Mouse (Mus musculus): Measurements from ENCODE around the gene Pla2g2f.

DNA sequence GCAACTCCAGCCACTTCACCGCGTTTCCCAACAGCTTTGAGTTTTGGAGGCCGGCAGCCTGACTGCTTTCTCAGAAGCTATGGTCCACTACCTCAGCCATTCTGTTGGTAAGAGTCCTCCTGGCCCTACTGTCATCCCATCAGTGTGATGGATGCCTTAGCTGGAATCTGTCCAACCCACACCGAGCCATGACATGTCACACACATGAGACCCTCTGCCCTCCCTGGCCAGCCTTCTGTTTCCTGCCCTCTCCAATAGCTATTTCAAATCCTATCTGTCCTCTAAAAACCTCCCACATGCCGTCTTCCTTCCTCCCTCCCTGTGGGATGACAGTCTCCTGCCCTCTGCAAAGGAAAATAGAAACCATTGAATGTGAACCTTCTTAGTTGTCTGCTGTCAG, 31.7 kb downstream of the Pla2g2f start:
- TF ChIP-seq POLR2A (IDR thresholded peaks at IDR 0.05; ENCODE audit: borderline replicate concordance, low read depth, low read length) (no peak), CTCF (IDR thresholded peaks at IDR 0.05; ENCODE audit: low read depth, low read length) (no peak)

All from bone marrow macrophage, adult 2 months (primary cell).